Mouse (Mus musculus): ENCODE results near the gene Kctd15. TPM values are rescaled to one million over a fixed set of nuclear protein-coding genes. Genes with fewer than 3 reads are reported as not detected.

The Kctd15 gene
- polyA plus RNA-seq, 1 experiment from 2014 or later: 18.5 TPM

DNA sequence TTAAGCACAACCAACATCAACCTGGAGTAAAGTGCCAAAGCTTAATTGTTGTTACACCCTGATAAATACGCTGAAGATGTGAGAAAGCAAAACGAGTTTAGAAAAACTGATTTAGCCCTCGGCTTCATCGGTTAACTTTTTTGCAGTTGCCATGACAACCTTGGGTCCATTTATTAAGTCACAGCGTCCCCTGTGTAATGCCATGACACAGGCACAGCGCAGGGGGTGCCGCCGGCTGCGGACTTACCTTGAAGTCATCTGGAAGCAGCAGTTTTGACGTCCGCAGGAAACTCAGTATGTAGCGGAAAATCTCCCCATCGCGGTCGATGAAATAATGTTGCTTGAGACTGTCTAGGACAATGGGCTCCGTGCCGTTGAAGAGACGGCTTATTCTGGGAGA is 11.9 kb downstream of the Kctd15 start:
- Histone ChIP-seq H3K4me3 (replicated peaks; ENCODE audit: low read length) (no peak overlapping the region), H3K4me1 (ENCODE audit: control insufficient read depth, insufficient read depth, low read length) (0 out of 2 replicates have a peak, but pooled peaks cover 8% of the 10 kb centered on the region), H3K36me3 (ENCODE audit: control insufficient read depth, insufficient read depth, low read length) (peaks cover 23% of the 10 kb centered on the region), H3K4me2 (ENCODE audit: low read depth, low read length) (no peak overlapping the region), H3K27ac (ENCODE audit: low read length) (no peak overlapping the region), H3K9ac (ENCODE audit: low read length) (no peak overlapping the region), H3K27me3 (ENCODE audit: control insufficient read depth, insufficient read depth, low read length) (no peaks in the 10 kb centered on the region), H3K9me3 (replicated peaks; ENCODE audit: control insufficient read depth, low read length) (no peaks in the 10 kb centered on the region)
- no peak for ATAC-seq (ENCODE audit: insufficient read depth, low FRiP score)
- WGBS: 88% methylated on average over 18 of the region's 18 CpGs

DNA sequence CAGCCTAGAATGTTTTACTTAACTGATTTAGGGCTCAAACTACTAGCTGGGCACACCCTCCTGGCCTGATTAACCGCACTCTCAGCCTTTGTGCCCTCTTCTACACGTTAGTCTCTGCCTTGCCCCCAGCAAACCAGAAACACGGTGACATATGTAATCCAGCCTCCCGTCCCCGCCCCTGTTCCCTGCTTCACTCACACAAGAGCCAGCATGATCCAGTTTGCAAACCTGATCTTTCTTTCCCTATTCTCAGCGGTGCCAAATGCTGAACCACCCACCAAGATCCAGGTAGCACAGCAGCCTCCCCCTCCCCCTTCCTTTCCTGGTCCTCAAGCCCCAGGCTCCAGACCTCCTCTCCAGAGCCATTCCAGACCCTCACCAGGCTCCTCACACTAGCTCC is 13.2 kb downstream of the Kctd15 start:
- Histone ChIP-seq H3K4me1 (ENCODE audit: control insufficient read depth, insufficient read depth, low read length) (0 out of 2 replicates have a peak, but pooled peaks cover 8% of the 10 kb centered on the region), H3K4me3 (replicated peaks; ENCODE audit: low read length) (no peak overlapping the region), H3K9ac (ENCODE audit: low read length) (peak overlapping the region; percentile 18; the same call in 1 of the 2 replicates), H3K9me3 (replicated peaks; ENCODE audit: control insufficient read depth, low read length) (no peaks in the 10 kb centered on the region), H3K4me2 (ENCODE audit: low read depth, low read length) (no peak overlapping the region), H3K36me3 (ENCODE audit: control insufficient read depth, insufficient read depth, low read length) (peaks cover 26% of the 10 kb centered on the region), H3K27me3 (ENCODE audit: control insufficient read depth, insufficient read depth, low read length) (no peaks in the 10 kb centered on the region), H3K27ac (ENCODE audit: low read length) (peak overlapping the region; percentile 80)
- WGBS: 66% methylated on average over 6 of the region's 6 CpGs
- no peak for ATAC-seq (ENCODE audit: insufficient read depth, low FRiP score)

DNA sequence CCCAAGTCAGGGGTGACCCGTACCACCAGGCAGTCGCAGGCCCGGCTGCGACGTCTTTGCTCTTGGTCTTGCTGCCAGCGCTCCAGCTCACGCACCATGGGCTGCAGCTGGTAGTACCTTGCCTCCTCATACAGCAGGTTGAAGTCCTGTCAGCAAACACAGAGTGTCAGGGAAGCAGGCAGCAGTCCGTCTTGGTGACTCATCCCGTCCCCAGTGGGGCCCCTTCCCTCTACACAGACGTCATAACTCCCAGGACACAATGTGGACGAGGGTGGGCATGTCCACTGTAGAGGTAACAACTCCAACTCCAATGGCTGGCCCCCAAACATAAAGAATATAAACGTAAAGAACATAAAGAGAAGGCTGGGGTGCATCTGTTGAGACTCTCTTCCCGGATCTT is 14.6 kb downstream of the Kctd15 start:
- Histone ChIP-seq H3K36me3 (ENCODE audit: control insufficient read depth, insufficient read depth, low read length) (0 out of 2 replicates have a peak, but pooled peaks cover 14% of the 10 kb centered on the region), H3K27ac (ENCODE audit: low read length) (no peak overlapping the region), H3K4me1 (ENCODE audit: control insufficient read depth, insufficient read depth, low read length) (no peaks in the 10 kb centered on the region), H3K9me3 (replicated peaks; ENCODE audit: control insufficient read depth, low read length) (no peaks in the 10 kb centered on the region), H3K9ac (ENCODE audit: low read length) (no peak overlapping the region), H3K27me3 (ENCODE audit: control insufficient read depth, insufficient read depth, low read length) (no peaks in the 10 kb centered on the region), H3K4me2 (ENCODE audit: low read depth, low read length) (no peak overlapping the region), H3K4me3 (replicated peaks; ENCODE audit: low read length) (no peak overlapping the region)
- ATAC-seq (ENCODE audit: insufficient read depth, low FRiP score): no peak
- 77% methylated on average over 13 of the region's 13 CpGs for WGBS

DNA sequence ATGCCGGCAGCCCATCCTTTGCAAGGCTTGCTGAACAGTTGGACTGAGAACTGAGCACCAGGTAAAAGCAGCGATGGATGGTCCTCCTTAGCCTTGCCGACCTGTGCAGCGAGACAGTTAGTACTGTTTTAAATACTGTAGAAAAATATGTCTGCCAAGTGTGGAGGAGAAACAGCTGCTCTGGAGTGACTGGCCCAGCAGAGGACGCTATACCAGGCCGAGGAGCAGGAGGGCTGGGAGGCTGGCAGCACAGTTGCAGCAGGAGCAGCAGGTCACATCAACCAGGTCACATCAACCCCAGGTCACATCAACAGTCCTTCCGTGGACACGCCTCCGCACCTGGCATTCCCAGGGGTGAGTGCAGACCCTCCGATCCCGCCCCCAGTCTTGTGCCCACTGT is 16.7 kb downstream of the Kctd15 start:
- H3K4me2 ChIP-seq (ENCODE audit: low read depth, low read length): no peak overlapping the region
- ATAC-seq (ENCODE audit: insufficient read depth, low FRiP score): no peak
- no peaks in the 10 kb centered on the region for H3K27me3 ChIP-seq (ENCODE audit: control insufficient read depth, insufficient read depth, low read length)
- H3K4me1 ChIP-seq (ENCODE audit: control insufficient read depth, insufficient read depth, low read length): no peaks in the 10 kb centered on the region
- H3K27ac ChIP-seq (ENCODE audit: low read length): no peak overlapping the region
- no peaks in the 10 kb centered on the region for H3K9me3 ChIP-seq (replicated peaks; ENCODE audit: control insufficient read depth, low read length)
- no peak overlapping the region for H3K9ac ChIP-seq (ENCODE audit: low read length)
- 0 out of 2 replicates have a peak, but pooled peaks cover 14% of the 10 kb centered on the region for H3K36me3 ChIP-seq (ENCODE audit: control insufficient read depth, insufficient read depth, low read length)
- no peak overlapping the region for H3K4me3 ChIP-seq (replicated peaks; ENCODE audit: low read length)
- WGBS: 79% methylated on average over 11 of the region's 11 CpGs

DNA sequence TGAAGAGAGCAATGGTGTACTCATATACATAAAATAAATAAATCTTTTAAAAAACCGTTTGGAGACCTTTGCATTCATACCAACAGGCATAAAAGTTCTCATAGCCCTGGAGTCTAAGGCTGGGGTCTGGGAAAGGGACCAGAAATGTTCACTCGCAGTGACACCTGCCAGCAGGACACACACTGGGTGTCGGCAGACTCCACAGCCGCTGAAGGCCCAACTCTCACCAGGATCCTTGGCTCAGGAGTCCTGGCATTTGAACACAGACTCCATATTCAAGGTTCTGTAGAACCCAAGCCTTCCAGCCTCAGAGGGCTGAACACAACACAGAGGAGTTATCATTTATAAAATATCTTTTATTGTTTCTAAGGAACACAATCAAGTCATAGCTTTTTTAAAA is 19.9 kb downstream of the Kctd15 start:
- no peak overlapping the region for H3K4me3 ChIP-seq (replicated peaks; ENCODE audit: low read length)
- H3K27me3 ChIP-seq (ENCODE audit: control insufficient read depth, insufficient read depth, low read length): no peaks in the 10 kb centered on the region
- H3K36me3 ChIP-seq (ENCODE audit: control insufficient read depth, insufficient read depth, low read length): 0 out of 2 replicates have a peak, but pooled peaks cover 14% of the 10 kb centered on the region
- 63% methylated on average over 4 of the region's 4 CpGs for WGBS
- H3K9ac ChIP-seq (ENCODE audit: low read length): no peak overlapping the region
- H3K27ac ChIP-seq (ENCODE audit: low read length): no peak overlapping the region
- no peaks in the 10 kb centered on the region for H3K4me1 ChIP-seq (ENCODE audit: control insufficient read depth, insufficient read depth, low read length)
- H3K4me2 ChIP-seq (ENCODE audit: low read depth, low read length): no peak overlapping the region
- ATAC-seq (ENCODE audit: insufficient read depth, low FRiP score): no peak
- H3K9me3 ChIP-seq (replicated peaks; ENCODE audit: control insufficient read depth, low read length): no peaks in the 10 kb centered on the region

DNA sequence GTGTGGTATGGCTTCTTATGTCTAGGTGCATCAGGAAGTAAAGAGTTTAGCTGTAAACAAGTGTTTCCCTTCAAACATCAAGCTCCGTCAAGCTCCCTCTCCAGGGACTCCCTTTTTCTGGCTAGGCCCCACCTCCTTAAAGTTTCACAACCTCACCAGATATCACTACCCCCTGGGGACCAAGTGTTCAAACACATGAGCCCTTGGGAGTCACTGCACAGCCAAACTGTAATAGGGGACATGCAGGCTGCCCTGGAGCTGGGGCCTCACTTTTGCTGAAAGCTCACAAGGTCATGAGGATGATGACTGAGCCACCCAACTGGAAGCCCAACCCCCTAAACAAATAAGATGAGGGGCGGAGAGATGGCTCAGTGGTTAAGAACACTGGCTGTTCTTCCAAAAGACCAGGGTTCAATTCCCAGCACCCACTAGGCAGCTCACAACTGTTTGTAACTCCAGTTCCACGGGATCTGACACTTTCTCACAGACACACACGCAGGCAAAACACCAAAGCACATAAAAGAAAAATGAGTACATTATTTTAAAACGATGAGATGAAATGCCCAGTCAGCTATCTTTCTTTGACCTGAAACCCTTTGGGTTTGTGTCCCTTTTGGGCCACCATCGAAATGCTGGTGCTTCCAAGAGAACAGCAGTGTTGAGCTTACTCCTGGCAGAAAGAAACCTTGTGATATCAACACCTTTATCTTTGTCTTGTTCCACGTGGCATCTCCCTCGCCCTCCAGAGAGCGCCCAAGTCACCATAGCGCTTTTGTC is 23.4 kb downstream of the Kctd15 start:
- Histone ChIP-seq H3K4me3 (replicated peaks; ENCODE audit: low read length) (no peak overlapping the region), H3K27me3 (ENCODE audit: control insufficient read depth, insufficient read depth, low read length) (no peaks in the 10 kb centered on the region), H3K4me2 (ENCODE audit: low read depth, low read length) (no peak overlapping the region), H3K27ac (ENCODE audit: low read length) (no peak overlapping the region), H3K4me1 (ENCODE audit: control insufficient read depth, insufficient read depth, low read length) (peaks cover 7% of the 10 kb centered on the region; the same call in 1 of the 2 replicates), H3K9me3 (replicated peaks; ENCODE audit: control insufficient read depth, low read length) (no peaks in the 10 kb centered on the region), H3K9ac (ENCODE audit: low read length) (no peak overlapping the region), H3K36me3 (ENCODE audit: control insufficient read depth, insufficient read depth, low read length) (no peaks in the 10 kb centered on the region)
- 79% methylated on average over 10 of the region's 10 CpGs for WGBS
- ATAC-seq (ENCODE audit: insufficient read depth, low FRiP score): no peak

DNA sequence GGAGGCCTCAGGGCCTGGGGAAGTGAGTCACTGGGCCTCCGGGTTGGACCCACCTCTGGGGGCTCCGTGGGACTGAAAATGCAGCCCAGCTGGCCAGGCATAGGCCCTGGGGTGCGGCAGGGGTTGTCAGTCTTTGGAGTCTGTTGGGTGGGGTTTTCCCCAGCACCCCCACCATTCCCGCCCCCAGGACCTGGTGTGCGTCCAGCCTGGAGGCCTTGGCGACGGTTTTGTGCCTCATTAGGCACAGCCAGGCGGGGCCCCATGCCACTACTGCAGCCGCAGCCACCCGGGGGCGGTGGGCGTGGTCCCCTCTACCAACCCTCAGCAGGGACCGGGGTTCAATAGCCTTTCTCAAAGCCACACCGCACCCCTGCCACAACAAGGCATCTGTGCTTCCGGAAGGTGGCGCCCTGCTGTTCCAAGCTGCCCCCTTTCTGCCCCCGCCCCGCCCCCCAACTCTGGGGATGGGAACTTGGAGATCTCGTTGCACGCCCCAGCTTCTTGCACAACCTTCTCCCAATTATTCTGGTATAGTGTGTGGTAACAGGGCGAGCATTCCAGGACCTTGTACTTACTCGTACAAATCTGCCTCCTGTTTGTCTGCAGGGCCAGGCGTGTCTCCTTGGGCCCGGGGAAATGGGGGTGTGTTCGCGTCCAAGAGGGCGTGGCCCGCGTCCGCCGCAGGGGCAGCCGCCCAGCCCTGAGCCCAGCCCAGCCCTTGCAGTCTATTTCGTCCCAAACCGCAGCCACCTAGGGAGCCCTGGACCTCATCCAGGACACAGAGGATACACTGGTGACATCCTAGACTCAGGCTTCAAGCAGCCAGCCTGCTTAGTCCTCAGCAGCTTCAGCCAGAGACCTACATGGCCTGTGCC is 26.1 kb downstream of the Kctd15 start:
- no peaks in the 10 kb centered on the region for H3K9me3 ChIP-seq (replicated peaks; ENCODE audit: control insufficient read depth, low read length)
- peak overlapping the region; percentile 93 for H3K27ac ChIP-seq (ENCODE audit: low read length)
- no peaks in the 10 kb centered on the region for H3K27me3 ChIP-seq (ENCODE audit: control insufficient read depth, insufficient read depth, low read length)
- H3K4me1 ChIP-seq (ENCODE audit: control insufficient read depth, insufficient read depth, low read length): peaks cover 7% of the 10 kb centered on the region; the same call in 1 of the 2 replicates
- peak overlapping the region; percentile 49 for H3K4me3 ChIP-seq (replicated peaks; ENCODE audit: low read length)
- peak overlapping the region; percentile 74 for H3K4me2 ChIP-seq (ENCODE audit: low read depth, low read length)
- ATAC-seq (ENCODE audit: insufficient read depth, low FRiP score): peak; percentile 86
- peak overlapping the region; percentile 75 for H3K9ac ChIP-seq (ENCODE audit: low read length)
- no peaks in the 10 kb centered on the region for H3K36me3 ChIP-seq (ENCODE audit: control insufficient read depth, insufficient read depth, low read length)
- WGBS: under 1% methylated on average over 34 of the region's 34 CpGs

DNA sequence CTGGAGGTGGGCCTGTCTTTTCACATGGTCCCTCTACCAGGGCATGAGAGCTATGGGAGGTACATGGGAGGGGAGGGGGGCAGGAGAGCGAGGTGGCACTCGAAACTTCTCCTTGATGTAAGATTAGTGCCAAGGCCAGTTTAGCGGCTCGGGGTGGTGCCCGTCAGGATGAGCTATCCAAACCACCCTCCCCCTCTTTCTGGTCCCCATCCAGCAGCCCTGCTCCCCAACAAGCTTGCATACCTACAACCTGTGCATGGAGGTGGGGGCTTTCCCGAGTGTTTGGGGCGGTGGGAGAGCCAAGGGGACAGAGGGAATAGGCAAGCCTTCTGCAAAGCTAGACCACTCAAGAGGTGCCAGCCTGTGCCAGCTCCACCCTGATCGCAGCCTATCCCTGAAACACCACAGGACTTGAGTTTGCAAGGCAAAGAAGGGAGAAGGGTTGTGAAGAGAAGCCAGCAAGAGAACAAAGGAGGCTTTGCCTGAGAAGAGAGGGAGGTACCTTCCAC is 26.8 kb downstream of the Kctd15 start:
- ATAC-seq (ENCODE audit: insufficient read depth, low FRiP score): 0 out of 2 replicates have a peak, but pooled peaks have one; percentile 2
- Histone ChIP-seq H3K36me3 (ENCODE audit: control insufficient read depth, insufficient read depth, low read length) (no peaks in the 10 kb centered on the region), H3K27ac (ENCODE audit: low read length) (peak overlapping the region; percentile 93), H3K9ac (ENCODE audit: low read length) (peak overlapping the region; percentile 75), H3K4me1 (ENCODE audit: control insufficient read depth, insufficient read depth, low read length) (peaks cover 7% of the 10 kb centered on the region; the same call in 1 of the 2 replicates), H3K4me2 (ENCODE audit: low read depth, low read length) (peak overlapping the region; percentile 74), H3K4me3 (replicated peaks; ENCODE audit: low read length) (peak overlapping the region; percentile 49), H3K9me3 (replicated peaks; ENCODE audit: control insufficient read depth, low read length) (no peaks in the 10 kb centered on the region), H3K27me3 (ENCODE audit: control insufficient read depth, insufficient read depth, low read length) (no peaks in the 10 kb centered on the region)
- WGBS: 36% methylated on average over 8 of the region's 8 CpGs

DNA sequence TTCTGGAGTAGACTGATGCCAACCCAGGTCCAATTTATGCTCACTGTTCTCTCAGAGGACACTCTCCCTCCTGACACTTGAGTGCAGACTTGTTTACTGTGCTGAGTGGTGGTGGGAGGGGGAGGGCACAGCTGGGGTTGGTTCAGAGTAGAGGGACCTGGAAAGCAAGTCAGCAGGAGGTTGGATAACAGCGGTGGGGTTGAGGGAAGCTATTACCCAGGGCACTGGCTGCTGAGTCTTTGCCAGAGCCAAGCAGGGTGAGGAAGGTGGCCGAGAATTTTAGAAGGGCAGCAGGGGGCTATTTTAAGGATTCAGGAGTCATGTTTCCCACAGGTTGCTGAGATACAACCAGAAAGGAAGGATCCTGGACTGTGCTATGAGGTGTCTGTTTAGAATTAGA is 36.1 kb downstream of the Kctd15 start:
- Histone ChIP-seq H3K4me1 (ENCODE audit: control insufficient read depth, insufficient read depth, low read length) (no peaks in the 10 kb centered on the region), H3K27ac (ENCODE audit: low read length) (no peak overlapping the region), H3K9ac (ENCODE audit: low read length) (no peak overlapping the region), H3K4me2 (ENCODE audit: low read depth, low read length) (no peak overlapping the region), H3K27me3 (ENCODE audit: control insufficient read depth, insufficient read depth, low read length) (no peaks in the 10 kb centered on the region), H3K36me3 (ENCODE audit: control insufficient read depth, insufficient read depth, low read length) (no peaks in the 10 kb centered on the region), H3K9me3 (replicated peaks; ENCODE audit: control insufficient read depth, low read length) (no peaks in the 10 kb centered on the region), H3K4me3 (replicated peaks; ENCODE audit: low read length) (no peak overlapping the region)
- 40% methylated on average over 2 of the region's 2 CpGs for WGBS
- no peak for ATAC-seq (ENCODE audit: insufficient read depth, low FRiP score)

Measured in stomach, embryonic 16.5 days (tissue).